In the genomic region with DNA sequence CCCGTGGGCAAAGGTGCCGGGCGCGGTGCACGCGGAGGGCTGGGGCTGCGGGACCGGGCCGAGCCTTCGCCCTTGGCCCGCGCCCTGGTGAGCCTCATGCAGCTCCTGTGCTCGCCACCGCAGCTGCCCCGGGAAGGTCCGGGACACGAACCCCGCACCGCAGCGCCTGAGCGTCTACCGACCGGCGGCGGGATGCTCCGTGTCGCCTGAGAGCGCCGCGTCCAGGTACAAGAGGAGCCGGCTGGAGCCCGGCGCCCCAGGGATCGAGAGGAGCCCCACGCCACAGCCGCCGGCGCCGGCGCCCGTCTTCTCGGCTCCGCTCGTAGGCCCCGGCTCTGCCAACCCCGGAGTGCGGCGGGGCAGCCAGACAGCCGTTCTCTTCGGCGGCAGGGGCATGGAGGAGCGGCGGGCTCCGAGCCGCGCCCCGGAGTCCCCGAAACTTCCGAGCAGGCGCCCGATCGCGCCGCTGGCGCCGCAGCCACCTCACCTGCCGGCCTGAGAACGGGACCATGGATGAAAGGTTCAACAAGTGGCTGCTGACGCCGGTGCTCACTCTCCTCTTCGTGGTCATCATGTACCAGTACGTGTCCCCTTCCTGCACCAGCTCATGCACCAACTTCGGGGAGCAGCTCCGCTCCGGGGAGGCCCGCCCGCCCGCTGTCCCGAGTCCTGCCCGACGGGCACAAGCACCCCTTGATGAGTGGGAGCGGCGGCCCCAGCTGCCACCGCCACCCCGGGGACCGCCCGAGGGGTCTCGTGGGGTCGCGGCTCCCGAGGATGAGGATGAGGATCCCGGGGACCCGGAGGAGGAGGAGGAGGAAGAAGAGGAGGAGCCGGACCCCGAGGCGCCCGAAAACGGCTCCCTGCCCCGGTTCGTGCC, we compare ENCODE assay signal across 9 mouse cellular contexts. TPM values are rescaled to one million over a fixed set of nuclear protein-coding genes. Genes with fewer than 3 reads are reported as not detected.
DNase-seq lines count a peak whose midpoint lies in the region; ATAC-seq lines count a peak whose summit lies in the region.
"Had no signal": no experiment of that assay in that cellular context is flagged by ENCODE, and none has a peak within 500 bp of the region (broad histone marks: within the 10 kb centered on the region; RNA-seq: fewer than 3 reads in every experiment).

TSS of gene Hs6st3 (plus strand) at position 436 of the 880 bp plus-strand sequence.

- WGBS in forebrain, embryonic 16.5 days: 1% methylated on average over 85 of the region's 100 CpGs
- WGBS in midbrain, embryonic 10.5 days: under 1% methylated on average over 98 of the region's 100 CpGs

- peak within 1 kb of the TSS; percentile 71 for H3K4me3 ChIP-seq in forebrain, embryonic 16.5 days (replicated peaks; ENCODE audit: low read length)
- peak within 1 kb of the TSS; percentile 65 for H3K4me3 ChIP-seq in midbrain, embryonic 10.5 days

- peaks cover 20% of the 10 kb centered on the region for H3K4me1 ChIP-seq in forebrain, embryonic 16.5 days (replicated peaks; ENCODE audit: control insufficient read depth, insufficient read depth, low read length)
- peaks cover 20% of the 10 kb centered on the region for H3K4me1 ChIP-seq in midbrain, embryonic 10.5 days

- peaks cover 19% of the 10 kb centered on the region for H3K27me3 ChIP-seq in forebrain, embryonic 16.5 days (replicated peaks; ENCODE audit: control insufficient read depth, insufficient read depth, low read length)
- H3K27me3 ChIP-seq in midbrain, embryonic 10.5 days (ENCODE audit: low read depth, poor library complexity, severe bottlenecking): peaks cover 84% of the 10 kb centered on the region

- H3K9ac ChIP-seq in forebrain, embryonic 16.5 days (replicated peaks; ENCODE audit: low read depth, low read length): peak within 1 kb of the TSS; percentile 71

- H3K4me2 ChIP-seq in forebrain, embryonic 16.5 days (ENCODE audit: low read length): peak within 1 kb of the TSS; percentile 98

- no peaks in the 10 kb centered on the region for H3K9me3 ChIP-seq in forebrain, embryonic 16.5 days (ENCODE audit: control insufficient read depth, low read length)
- no peaks in the 10 kb centered on the region for H3K9me3 ChIP-seq in midbrain, embryonic 10.5 days (replicated peaks)

- ATAC-seq in forebrain, embryonic 16.5 days: peak; percentile 53

- DNase-seq in gastrocnemius, postnatal 4 days (ENCODE audit: low spot score in 2 of 2): peak; percentile 17 to 20
- no peak for DNase-seq in gastrocnemius, adult 8-10 months (ENCODE audit: low spot score in 2 of 2)
- DNase-seq in urinary bladder, postnatal 25 days (ENCODE audit: low spot score): peak; percentile 5
- DNase-seq in urinary bladder, postnatal 14 days (ENCODE audit: low spot score): no peak
- DNase-seq in kidney, postnatal 25 days: peak; percentile 9 to 38
- no peak for DNase-seq in midbrain, embryonic 10.5 days (ENCODE audit: low spot score)
- DNase-seq in spleen, postnatal 4 days (ENCODE audit: low spot score in 2 of 2): no peak

- H3K27ac ChIP-seq in forebrain, embryonic 16.5 days (ENCODE audit: low read length): no peak within 1 kb of the TSS
- H3K27ac ChIP-seq in midbrain, embryonic 10.5 days (replicated peaks): peak within 1 kb of the TSS; percentile 63; the same call in 1 of the 2 replicates

- no peaks in the 10 kb centered on the region for H3K36me3 ChIP-seq in forebrain, embryonic 16.5 days (ENCODE audit: control insufficient read depth, insufficient read depth)
- H3K36me3 ChIP-seq in midbrain, embryonic 10.5 days: no peaks in the 10 kb centered on the region

RNA-seq across cellular contexts. Expression of gene Hs6st3, which starts in this region (rescaled TPM):
- total RNA-seq in gastrocnemius, postnatal 4 days (2021): under 1 TPM; 0.31 to 0.37 TPM
- total RNA-seq in gastrocnemius, adult 8-10 months (2022): under 1 TPM in 1 of 4 experiments, not detected in 3; 0.27 TPM
- 0.70 and 0.87 TPM in 2 replicates for polyA plus RNA-seq in forebrain, embryonic 16.5 days (2015; fragmentation: Nextera tagmentation; extraction: Ambion mirVana)
- polyA plus RNA-seq in midbrain, embryonic 10.5 days (2016; fragmentation: Nextera tagmentation; extraction: Ambion mirVana): not detected in 2 replicates
- total RNA-seq: MEL had no signal

Comparison
In these comparisons a context has a peak if more than half of its experiments do, and no peak if none do; other contexts are left out.
1. DNase-seq: peak in urinary bladder, postnatal 25 days (single experiment) and kidney, postnatal 25 days (2 of 2); none in gastrocnemius, adult 8-10 months (0 of 2), urinary bladder, postnatal 14 days (single experiment), midbrain, embryonic 10.5 days (single experiment) and spleen, postnatal 4 days (0 of 2).
2. Peak in DNase-seq in gastrocnemius, postnatal 4 days; RNA of the gene not detected or under 1 TPM.
3. Peak in ATAC-seq, H3K4me3 ChIP-seq, H3K9ac ChIP-seq and H3K4me2 ChIP-seq in forebrain, embryonic 16.5 days; RNA of the gene not detected or under 1 TPM.